Mouse (Mus musculus) kidney, embryonic 14.5 days (tissue): Measurements from ENCODE around the gene Sox10. TPM values are rescaled to one million over a fixed set of nuclear protein-coding genes. Genes with fewer than 3 reads are reported as not detected.

Experiments used
- ATAC-seq: fragments of 200-750 bp; cut with Nextera tagmentation; 2 replicates; pipeline ENCODE4 v1.8.0; 2017; ENCODE audit warnings: moderate number of reproducible peaks, mild to moderate bottlenecking, moderate TSS enrichment, moderate library complexity; ENCODE audit not compliant: low FRiP score, low TSS enrichment
- H3K27ac ChIP-seq: fragments of 300-500 bp; sonication (generic); 2 replicates; pipeline ENCODE4 v1.5.1; 2014; ENCODE audit warnings: low read depth, mild to moderate bottlenecking, low read length, moderate library complexity, mixed read lengths
- H3K27me3 ChIP-seq: fragments of 300-500 bp; sonication (generic); 2 replicates; pipeline ENCODE4 v1.6.1; 2014; ENCODE audit warnings: mild to moderate bottlenecking, low read length; ENCODE audit not compliant: control insufficient read depth, insufficient read depth
- H3K36me3 ChIP-seq: fragments of 300-500 bp; sonication (generic); 2 replicates; pipeline ENCODE4 v1.6.1; 2014; ENCODE audit warnings: low read length, mixed read lengths; ENCODE audit not compliant: control insufficient read depth, insufficient read depth
- H3K4me1 ChIP-seq: fragments of 300-500 bp; sonication (generic); 2 replicates; pipeline ENCODE4 v1.6.1; 2014; ENCODE audit warnings: low read length, mixed read lengths; ENCODE audit not compliant: control insufficient read depth, insufficient read depth
- H3K4me2 ChIP-seq: fragments of 300-500 bp; sonication (generic); replicated peaks from 2 replicates; pipeline ENCODE4 v1.6.1; 2014; ENCODE audit warnings: low read depth, mild to moderate bottlenecking, low read length
- H3K4me3 ChIP-seq: fragments of 300-500 bp; sonication (generic); 2 replicates; pipeline ENCODE4 v1.5.1; 2014; ENCODE audit warnings: mild to moderate bottlenecking, low read length
- H3K9ac ChIP-seq: fragments of 300-500 bp; sonication (generic); 2 replicates; pipeline ENCODE4 v1.6.1; 2014; ENCODE audit warnings: low read depth, mild to moderate bottlenecking, low read length, moderate library complexity
- H3K9me3 ChIP-seq: fragments of 300-500 bp; sonication (generic); 2 replicates; pipeline ENCODE4 v1.6.1; 2016; ENCODE audit warnings: low read length; ENCODE audit not compliant: control insufficient read depth
- WGBS: fragments of 180-500 bp; shearing (Covaris S2); extraction: QIAGEN DNeasy Blood & Tissue Kit; methylation state at CpG from one replicate; pipeline ENCODE4 v1.1.7; 2014; 5-methylcytosine and 5-hydroxymethylcytosine counted together
- polyA plus RNA-seq: library from polyadenylated mRNA; unstranded; fragments of >200 nt; fragmentation: Nextera tagmentation; extraction: Ambion mirVana; gene quantifications from 2 replicates; pipeline ENCODE4 v1.2.1, GENCODE M21; 2014

Sox10 gene
- polyA plus RNA-seq, 1 experiment from 2014 or later: 0.22 TPM

DNA sequence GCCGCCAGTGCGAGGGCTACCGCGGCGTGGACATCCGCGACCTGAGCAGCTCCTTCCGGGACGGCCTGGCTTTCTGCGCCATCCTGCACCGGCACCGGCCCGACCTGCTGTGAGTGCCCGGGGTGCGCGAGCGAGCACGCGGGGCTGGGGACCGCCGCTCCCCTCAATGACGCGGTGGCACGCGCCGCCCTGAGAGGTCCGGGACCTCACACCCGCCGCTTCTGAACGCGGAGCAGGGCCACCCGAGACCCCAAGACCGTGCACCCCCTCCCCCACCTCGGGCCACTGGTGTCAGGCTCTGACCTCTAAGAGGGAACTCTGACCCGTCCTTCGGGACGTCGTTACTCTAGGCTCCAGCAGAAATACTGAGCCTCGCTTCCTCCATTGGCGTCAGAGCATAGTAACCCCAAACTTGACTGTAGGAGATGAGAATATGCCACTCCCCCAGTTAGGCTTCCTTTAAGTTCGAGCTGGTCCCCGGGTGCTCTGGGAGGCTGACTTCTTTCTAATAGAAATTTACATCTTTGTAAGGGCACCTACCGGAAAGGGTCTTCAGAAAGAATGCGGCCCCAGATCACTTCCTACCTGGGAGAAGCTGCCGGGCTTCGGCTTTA lies 55.6 kb downstream of the Sox10 start:
- Histone ChIP-seq H3K27me3 (no peaks in the 10 kb centered on the region), H3K27ac (peak overlapping the region; percentile 74), H3K36me3 (peaks cover 5% of the 10 kb centered on the region; the same call in 1 of the 2 replicates), H3K4me1 (peaks cover 28% of the 10 kb centered on the region), H3K4me2 (peak overlapping the region; percentile 98), H3K9ac (peak overlapping the region; percentile 89), H3K4me3 (peak overlapping the region; percentile 89), H3K9me3 (no peaks in the 10 kb centered on the region)
- ATAC-seq: peak; percentile 74
- WGBS: under 1% methylated on average over 38 of the region's 46 CpGs

GRCm38 (mm10) chr15:79108421-79109320 lies 56.4 kb downstream of the Sox10 start, which contains the start of gene Micall1:
Micall1 (plus strand) TSS chr15:79108898.
- H3K9me3 ChIP-seq: no peaks in the 10 kb centered on the region
- peak within 1 kb of the TSS; percentile 74 for H3K27ac ChIP-seq
- H3K4me1 ChIP-seq: peaks cover 28% of the 10 kb centered on the region
- H3K9ac ChIP-seq: peak within 1 kb of the TSS; percentile 89
- under 1% methylated on average over 57 of the region's 85 CpGs for WGBS
- H3K27me3 ChIP-seq: no peaks in the 10 kb centered on the region
- peak within 1 kb of the TSS; percentile 98 for H3K4me2 ChIP-seq
- ATAC-seq: peak; percentile 81
- H3K4me3 ChIP-seq: peak within 1 kb of the TSS; percentile 89
- H3K36me3 ChIP-seq: peaks cover 5% of the 10 kb centered on the region; the same call in 1 of the 2 replicates

- Histone ChIP-seq H3K27me3 (no peaks in the 10 kb centered on the region), H3K4me3 (peak overlapping the region; percentile 89), H3K4me1 (peaks cover 28% of the 10 kb centered on the region), H3K4me2 (peak overlapping the region; percentile 98), H3K9me3 (no peaks in the 10 kb centered on the region), H3K36me3 (peaks cover 4% of the 10 kb centered on the region; the same call in 1 of the 2 replicates), H3K27ac (peak overlapping the region; percentile 74), H3K9ac (no peak overlapping the region)
- WGBS: 19% methylated on average over 7 of the region's 7 CpGs
- no peak for ATAC-seq
Observed at GRCm38 (mm10) chr15:79107966-79108365, 57.1 kb downstream of the Sox10 start.

GRCm38 (mm10) chr15:79105804-79106203 lies 59.2 kb downstream of the Sox10 start:
- Histone ChIP-seq H3K4me2 (no peak overlapping the region), H3K9me3 (no peaks in the 10 kb centered on the region), H3K27ac (no peak overlapping the region), H3K4me1 (peaks cover 21% of the 10 kb centered on the region), H3K27me3 (no peaks in the 10 kb centered on the region), H3K9ac (no peak overlapping the region), H3K4me3 (no peak overlapping the region), H3K36me3 (no peaks in the 10 kb centered on the region)
- WGBS: 51% methylated on average over 2 of the region's 2 CpGs
- ATAC-seq: no peak

Other genes with a start within 250 kb of the Sox10 start
- 584 and 814 TPM in 2 replicates for gene Lgals1, start 238.5 kb downstream of the Sox10 start, polyA plus RNA-seq
- 55.8 and 64.6 TPM in 2 replicates for gene Nol12, start 230.3 kb downstream of the Sox10 start, polyA plus RNA-seq
- 50.6 and 54.9 TPM in 2 replicates for gene Triobp, start 217.5 kb downstream of the Sox10 start, polyA plus RNA-seq
- 137 and 306 TPM in 2 replicates for gene H1f0, start 136.8 kb downstream of the Sox10 start, polyA plus RNA-seq
- gene Galr3, start 123.4 kb downstream of the Sox10 start, polyA plus RNA-seq: 0.28 TPM in 1 of 2 replicates, not detected in the other
- 48.6 and 54.2 TPM in 2 replicates for gene Ankrd54, start 102.3 kb downstream of the Sox10 start, polyA plus RNA-seq
- gene Eif3l, start 90.1 kb downstream of the Sox10 start, polyA plus RNA-seq: 207 and 265 TPM in 2 replicates
- gene Micall1, start 56.3 kb downstream of the Sox10 start, polyA plus RNA-seq: 6.5 and 7.2 TPM in 2 replicates
- gene Polr2f, start 24.2 kb downstream of the Sox10 start, polyA plus RNA-seq: 352 and 434 TPM in 2 replicates
- gene 1700088E04Rik, start 24.0 kb downstream of the Sox10 start, polyA plus RNA-seq: 7.1 and 8.8 TPM in 2 replicates
- 25.8 and 31.4 TPM in 2 replicates for gene Pick1, start 63.9 kb upstream of the Sox10 start, polyA plus RNA-seq
- 0.21 and 0.61 TPM in 2 replicates for gene Gm49486, start 64.2 kb upstream of the Sox10 start, polyA plus RNA-seq
- 0.39 and 0.50 TPM in 2 replicates for gene Slc16a8, start 89.5 kb upstream of the Sox10 start, polyA plus RNA-seq
- 6.1 and 10.3 TPM in 2 replicates for gene Baiap2l2, start 120.3 kb upstream of the Sox10 start, polyA plus RNA-seq
- gene Pla2g6, start 163.2 kb upstream of the Sox10 start, polyA plus RNA-seq: 10.9 and 17.0 TPM in 2 replicates
- 3.4 and 3.6 TPM in 2 replicates for gene Maff, start 181.4 kb upstream of the Sox10 start, polyA plus RNA-seq
- 45.8 and 63.1 TPM in 2 replicates for gene Tmem184b, start 238.3 kb upstream of the Sox10 start, polyA plus RNA-seq